Mouse (Mus musculus): ENCODE data around the gene Brwd3. TPM values are rescaled to one million over a fixed set of nuclear protein-coding genes. Genes with fewer than 3 reads are reported as not detected.

Gene Brwd3
- polyA plus RNA-seq (2017; shearing (Covaris generic)), result 1 to 10 TPM; 4.5 to 4.9 TPM

DNA sequence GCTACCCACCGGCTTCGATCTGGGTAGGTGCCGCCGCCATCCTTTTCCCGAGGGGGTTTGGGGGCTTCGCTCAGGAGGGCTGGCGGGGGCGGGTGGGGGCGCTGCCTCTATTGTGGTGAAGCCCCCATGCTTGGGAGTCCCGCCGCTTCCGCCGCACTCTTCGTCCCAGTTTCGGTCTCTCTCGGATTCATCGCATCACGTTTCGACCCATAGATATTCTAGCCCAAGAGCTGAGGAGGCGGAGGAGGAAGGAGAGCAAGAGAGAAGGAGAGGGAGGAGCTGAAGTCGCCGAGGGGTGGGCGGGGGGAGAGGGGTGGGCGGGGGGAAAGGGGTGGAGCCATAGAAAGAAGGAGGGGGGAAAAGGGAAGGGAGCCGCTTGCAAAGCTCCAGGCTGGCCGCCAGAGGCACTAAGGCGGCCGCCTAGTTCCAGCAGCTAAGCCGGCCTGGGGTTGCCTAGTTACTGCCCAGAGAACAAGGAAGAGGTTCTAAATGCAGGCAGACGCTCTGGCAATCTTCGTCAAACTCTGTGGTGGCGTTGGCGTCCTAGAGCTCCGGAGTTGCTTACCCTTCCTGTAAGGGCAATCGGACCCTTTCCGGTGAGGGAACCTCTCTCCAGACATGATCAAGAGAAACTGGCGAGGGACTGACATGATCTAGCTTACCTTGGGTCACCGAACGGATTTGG lies at the start of gene Brwd3:
TSS of gene Brwd3 (minus strand) at position 283 of the 685 bp plus-strand sequence.
- ATAC-seq, result peak; percentile 89

DNA sequence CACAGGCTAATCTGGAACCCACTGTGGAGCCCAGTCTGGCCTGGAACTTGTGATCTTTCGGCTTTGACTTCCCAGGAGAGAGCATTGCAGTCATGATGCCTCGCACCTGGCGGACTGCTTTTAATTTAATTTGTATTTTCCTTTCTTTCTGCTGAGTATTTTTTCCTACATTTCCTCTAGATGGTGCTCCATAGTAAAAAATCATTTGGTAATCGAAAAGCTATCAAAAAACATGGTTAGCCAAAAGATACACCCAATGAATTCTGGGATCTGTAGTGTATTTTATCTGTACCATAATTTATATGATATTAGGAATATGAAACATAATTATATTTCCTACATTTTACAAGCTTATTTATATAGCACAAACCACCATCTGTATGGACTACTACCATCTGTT lies 28.5 kb upstream of the Brwd3 start:
- no peak for ATAC-seq

DNA sequence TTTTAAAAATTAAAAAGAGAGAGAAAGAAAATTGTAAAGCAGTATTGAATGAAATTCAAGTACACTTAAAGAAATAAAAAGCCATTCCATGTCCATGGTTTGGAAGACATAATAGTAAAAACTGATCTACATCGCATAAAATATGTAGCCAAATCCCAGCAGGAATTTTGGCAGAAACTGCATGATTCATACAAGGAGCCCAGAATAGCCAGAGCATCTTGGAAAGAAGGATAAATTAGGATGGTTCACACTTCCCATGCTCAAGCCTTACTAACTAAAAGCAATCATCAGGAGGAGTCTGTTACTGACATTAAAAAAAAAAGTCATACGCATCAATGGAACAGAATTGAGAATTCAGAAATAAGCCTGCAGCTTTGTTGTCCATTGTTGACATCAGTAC lies 8.5 kb upstream of the Brwd3 start:
- no peak for ATAC-seq

DNA sequence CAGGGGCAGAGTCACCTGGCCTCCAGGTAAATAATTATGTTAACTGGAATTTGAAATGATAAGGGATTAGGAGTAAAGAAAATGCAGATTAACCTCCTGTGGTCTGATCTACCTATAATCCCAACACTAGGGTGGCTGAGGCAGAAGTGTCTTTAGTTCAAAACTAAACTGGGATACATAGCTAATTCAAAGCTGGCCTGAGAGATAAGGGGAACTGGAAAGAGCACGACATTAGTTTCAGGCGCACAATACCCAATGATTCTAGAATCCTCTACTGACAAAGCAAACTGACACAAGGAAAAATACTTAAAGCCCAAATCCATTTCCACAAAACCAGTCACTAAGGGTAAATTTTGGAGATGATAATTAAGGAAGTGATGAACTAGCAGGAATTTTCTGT lies 2.2 kb upstream of the Brwd3 start:
- ATAC-seq, result no peak

DNA sequence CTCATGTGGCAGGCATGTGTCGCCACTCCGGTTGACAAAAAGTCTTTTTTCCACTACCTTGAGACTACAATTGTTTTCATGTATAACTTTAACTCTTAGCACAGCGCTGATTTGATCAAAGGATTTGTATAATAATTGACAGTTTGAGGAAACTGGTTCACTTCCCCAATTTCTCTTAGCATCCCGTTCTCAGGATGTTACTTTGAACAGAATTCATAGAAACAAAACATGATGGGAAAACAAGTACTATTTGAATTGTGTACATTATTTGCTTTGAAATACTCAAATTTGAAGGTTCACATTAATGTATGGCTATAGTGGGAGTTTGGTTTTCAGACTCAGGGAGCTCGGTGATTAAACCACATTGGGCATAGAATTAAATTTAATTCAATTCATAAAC lies 1.1 kb upstream of the Brwd3 start:
- ATAC-seq, result no peak

DNA sequence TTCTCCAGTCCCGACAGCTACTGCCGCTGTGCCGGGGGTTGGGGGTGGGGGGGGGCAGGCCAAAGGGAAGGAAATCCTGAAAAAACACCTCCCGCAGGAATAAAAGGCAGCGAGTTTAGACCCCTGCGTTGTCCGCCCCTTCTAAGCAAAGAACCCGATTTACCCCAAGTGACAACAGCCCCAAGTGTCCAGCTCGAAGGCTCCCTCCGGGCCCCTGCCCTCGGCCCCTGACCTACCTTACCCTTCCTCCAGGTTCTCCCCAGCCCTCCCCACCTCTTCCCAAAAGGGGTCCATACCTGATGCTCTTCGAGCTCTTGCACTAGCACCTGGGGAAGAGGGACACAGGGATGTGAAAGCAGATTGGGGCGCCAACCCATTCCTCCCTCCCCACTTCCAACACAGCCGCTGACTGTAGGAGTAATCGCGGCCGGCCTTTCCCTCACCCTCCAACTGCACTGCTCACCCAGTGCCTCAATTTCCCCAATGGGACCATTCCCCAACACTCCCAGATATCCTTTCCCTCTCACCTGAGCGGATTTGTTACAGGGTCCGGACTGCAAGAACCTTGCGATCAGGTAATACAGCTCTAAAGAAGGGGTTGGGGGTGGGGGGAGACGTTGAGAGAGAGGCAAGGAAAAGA lies 671 bp downstream of the Brwd3 start:
- ATAC-seq, result no peak

DNA sequence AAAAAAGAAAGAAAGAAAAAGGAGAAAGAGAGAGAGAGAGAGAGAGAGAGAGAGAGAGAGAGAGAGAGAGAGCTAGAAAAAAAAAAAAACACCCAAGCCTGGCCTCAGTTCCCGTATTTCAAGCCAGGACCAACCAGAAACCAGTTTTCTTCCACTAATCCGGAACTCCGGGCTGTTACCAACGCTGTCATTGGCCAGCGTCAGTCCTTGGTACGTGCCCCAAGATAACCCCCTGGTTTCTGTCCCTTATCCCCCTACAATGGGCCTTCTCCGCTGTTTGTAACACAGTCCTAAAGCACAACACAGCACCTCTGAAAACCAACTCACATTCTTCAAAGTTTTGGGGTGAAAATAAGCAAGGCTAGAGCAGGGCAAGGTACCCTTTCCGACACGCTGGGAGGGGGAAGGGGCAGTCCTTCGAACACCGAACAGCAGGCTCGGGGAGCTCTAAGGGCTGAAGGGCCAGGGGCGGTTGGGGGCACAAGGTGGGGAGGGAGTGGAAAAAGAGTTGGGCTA lies 1.4 kb downstream of the Brwd3 start:
- peak; percentile 70 for ATAC-seq

DNA sequence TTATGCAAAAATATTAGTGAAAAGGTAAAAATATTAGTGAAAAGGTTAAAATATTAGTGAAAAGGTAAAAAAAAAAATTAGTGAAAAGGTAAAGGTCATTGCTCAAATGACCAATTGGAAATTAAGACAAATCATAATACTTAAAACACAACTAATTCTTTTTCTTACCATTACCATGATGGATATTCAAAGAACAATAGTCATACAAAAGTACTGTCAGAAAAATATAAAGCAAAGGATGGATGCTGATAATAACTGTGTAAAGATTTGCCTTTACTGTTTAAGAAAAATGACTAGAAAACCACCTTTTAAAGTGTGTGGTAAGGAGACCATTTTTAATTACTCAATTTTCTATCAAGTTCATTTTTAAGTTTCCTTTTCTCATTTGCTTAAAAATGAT lies 2.9 kb downstream of the Brwd3 start:
- ATAC-seq, result no peak

DNA sequence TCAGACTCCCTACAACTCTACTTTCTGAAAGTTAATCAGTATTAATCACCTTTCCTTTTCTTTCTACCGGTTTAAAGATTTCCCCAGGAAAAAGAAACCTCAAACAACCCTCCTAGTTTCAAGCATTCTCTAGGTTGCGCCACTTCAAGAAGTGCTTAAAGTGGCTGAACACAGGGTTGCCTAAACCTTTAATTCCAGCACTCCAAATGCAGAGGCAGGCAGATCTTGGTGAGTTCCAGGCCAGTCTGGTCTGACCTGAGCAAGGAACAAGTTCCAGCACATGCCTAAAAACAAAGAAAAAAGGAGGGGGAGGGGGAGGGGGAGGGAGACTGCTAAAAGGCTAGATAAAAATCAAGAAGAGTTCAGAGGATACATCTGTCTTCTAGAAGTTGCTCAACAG lies 6.1 kb downstream of the Brwd3 start:
- no peak for ATAC-seq

DNA sequence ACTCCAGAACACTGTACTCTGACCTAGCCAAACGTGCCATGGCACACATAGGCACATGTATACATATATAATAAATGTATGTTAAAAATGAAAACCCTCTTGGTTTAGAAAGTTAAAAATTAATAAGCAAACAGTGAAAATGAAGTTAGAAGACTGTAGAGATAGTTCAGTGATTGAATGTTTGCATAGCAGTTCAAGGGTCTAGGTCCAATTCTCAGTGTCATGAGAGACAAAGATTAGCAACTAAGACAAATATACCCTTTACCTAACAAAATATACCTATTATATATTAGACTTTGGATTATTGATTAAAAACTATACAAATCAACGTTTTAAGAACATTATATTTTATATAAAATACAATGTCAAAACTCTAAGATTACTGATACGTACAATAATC lies 36.9 kb downstream of the Brwd3 start:
- no peak for ATAC-seq

DNA sequence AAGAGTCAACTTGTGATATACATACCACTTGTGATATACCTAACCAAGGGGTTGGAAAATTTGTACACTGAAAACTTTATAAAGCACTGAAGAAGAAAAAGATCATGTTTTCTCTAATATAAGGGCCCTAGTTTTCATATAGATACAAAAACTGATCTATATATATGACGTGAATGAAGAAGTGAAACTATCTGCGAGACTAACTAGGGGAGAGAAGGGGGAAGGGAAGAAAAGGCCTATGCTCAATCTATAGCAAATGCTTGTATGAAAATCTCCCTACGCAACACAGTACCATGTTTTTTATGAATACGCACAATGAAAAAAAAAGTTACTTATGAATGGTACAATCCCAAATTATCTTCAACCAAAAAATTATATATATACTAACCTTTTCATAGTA lies 50.4 kb downstream of the Brwd3 start:
- ATAC-seq, result no peak

DNA sequence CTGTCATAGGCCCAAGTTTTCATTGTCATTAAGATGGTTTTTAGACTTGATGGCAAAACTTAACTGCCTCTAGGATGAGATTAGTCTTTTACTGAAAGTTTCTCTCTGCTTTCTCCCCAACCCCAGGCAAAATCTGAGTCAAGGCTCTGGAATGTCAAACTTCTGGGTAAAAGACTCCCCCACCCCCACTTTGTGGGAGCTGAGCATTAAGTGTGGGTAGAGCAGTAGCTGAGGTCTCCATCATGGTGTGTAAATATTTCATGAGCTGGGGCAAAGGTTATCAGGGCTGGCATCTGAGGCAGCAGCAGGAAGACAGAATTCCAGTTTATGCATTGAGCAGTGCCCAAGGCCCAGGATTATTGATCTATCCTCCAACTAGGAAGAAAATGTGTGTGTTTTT lies 102.4 kb downstream of the Brwd3 start:
- ATAC-seq, result no peak

DNA sequence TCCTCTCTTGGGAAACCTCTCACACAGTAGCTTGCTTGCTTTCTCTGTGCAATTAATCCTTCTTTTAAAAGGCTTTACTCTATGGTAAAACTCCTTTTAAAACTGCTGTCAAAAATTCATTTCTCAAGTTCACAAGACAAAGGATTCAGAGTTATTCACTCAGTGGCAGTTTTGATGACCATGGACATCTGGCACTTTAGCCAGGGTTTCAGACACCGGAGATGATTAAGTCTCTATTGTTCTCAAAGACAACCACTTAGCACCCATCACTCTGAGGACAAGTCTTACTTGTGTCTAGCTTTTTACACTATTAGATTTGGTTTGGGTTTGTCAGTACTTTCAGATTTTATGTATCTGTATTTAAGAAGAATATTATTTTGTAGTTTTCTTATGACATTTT lies 104.6 kb downstream of the Brwd3 start:
- ATAC-seq, result no peak

DNA sequence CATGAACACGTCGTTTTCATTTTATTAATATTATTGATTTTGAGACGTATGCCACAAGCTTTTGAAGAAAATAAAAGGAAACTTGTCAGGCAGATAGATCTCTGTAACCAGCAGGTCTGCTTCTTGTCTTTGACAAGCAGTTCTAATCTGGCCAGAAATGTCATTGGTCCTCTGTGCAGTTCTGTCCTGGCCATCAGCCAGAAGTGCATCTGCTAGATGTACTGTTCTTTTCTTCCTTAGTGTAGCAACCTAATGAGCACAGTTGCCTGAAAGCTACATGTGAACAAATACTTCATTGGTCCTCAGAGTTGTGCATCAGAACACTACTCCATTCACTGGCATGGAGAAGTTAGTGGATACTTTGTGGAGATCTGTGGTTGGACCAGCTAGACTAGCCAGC lies 105.1 kb downstream of the Brwd3 start:
- no peak for ATAC-seq

DNA sequence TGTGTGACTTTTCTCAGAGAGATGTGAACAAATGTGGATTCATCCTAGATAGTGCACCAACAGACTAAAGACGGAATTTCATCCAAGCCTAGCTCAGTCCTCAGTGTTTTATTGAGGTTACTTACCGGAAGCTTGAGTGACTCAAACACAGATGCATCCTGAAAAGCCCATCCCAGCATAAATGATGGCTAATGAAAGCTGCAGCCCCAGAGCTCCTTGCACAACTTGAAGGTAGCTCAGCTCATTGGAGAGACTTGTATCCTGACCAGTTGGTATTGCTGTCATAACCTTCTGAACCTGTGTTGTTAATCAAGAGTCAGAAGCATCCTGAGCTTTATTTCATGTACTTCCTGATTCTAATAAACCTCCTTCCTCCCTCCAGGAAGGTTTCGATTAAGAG lies 105.8 kb downstream of the Brwd3 start:
- ATAC-seq, result no peak

DNA sequence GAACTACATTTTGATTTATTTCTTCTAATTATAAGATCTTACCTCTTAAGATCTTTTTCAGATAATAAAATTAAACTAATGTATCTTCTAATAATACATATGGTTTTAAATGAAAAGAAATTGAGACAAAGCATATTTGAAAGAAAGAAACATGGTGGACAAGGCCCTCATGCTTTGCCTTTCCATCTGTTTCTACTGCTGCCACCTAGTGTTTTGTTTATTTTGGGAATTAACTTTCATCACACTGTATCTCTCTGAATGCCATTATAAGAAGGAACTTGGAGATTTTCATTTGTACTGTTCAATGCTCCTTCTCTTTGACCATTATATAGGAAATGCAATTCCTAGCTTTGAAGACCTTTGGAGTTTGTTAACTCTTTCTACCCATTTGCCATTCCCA lies 109.9 kb downstream of the Brwd3 start:
- no peak for ATAC-seq

DNA sequence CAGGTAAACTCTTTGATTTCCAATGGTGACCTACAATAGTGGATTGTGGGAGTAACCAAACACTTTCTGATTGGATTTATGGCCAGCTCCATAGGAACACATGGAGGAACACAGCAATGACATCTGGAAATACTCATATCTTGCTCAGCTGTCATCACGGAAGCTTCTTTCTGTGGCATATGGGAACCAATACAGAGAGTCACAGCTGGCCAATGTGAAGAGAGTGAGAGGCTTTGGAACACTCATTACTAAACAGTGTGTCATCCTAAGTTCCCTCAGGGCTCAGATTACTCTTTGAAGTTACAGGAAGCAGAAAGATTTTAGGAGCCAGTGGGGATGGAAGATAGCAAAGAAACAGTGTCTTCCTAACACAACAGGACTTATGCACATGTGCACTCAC lies 111.7 kb downstream of the Brwd3 start:
- ATAC-seq, result no peak

DNA sequence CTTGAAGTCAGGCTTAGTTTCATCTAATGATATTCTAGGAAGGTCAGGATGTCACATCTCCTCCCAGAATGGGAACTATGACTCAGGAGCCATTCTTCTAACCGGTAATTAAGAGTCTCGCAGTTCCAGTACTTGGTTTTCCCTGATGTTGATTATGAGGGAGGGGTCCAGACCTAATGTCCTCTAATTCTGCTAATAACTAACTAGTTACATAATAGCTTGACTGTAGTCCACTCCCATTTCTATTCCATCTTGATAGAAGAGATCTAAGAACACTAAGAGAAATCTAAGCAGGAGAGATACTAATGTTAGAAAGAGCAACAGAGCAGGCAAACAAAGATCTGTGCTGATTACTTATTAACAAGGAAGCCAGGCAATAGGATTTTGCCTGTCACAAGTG lies 129.9 kb downstream of the Brwd3 start:
- no peak for ATAC-seq

Other genes with a start within 250 kb of the Brwd3 start
- not detected for gene Gm379, start 169.5 kb downstream of the Brwd3 start, polyA plus RNA-seq (2017; shearing (Covaris generic))
- gene Hmgn5, start 179.0 kb upstream of the Brwd3 start, polyA plus RNA-seq (2017; shearing (Covaris generic)), result 10 to 100 TPM; 30.4 to 31.7 TPM